Mouse (Mus musculus) monocyte, adult 2 months (primary cell): ENCODE measurements at regions not wholly inside any gene's neighbourhood (a gene's known extent, or its start where the extent isn't known, plus 50 kb on each side); places are given as distances from the start of the nearest gene placed in this dataset.

Source experiments
- DNase-seq, 2 experiments: peaks; one replicate each; pipeline ENCODE4 v3.0.0; 2022; ENCODE audit warnings: low spot score in 2 of 2, low read depth in 1 of 2

DNA sequence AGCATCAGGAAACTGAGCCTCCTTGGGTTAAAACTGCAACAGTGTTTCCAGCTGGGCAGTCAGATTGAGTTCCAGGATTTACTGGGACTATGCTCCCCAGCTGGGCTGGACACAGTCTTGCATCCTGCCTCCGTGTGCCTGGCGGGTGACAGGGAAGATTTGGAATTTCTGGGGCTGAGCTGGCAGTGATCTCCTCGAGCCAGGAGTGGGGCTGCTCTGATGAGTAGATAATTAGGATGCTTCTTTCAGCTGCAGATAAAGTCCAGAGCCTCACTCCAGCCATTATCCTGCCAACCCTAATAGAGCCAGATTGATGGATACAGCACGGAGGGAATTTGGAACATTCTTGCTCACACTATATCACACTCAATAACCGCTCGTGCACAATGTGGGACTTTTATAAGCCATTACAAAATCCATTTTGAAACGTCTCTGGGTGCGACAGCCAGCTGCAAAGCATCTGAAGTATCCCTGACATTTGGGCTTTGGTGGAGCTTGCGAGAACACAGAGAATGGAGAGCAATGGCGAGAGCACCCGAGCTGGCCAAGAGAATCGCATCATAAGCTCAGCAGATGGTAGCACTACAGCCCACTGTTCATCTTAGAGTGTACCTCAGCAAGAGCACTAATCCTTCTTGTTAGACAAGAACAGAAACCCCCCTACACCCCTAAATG is 311.6 kb upstream of the Klf4 start:
- DNase-seq, result no peak

DNA sequence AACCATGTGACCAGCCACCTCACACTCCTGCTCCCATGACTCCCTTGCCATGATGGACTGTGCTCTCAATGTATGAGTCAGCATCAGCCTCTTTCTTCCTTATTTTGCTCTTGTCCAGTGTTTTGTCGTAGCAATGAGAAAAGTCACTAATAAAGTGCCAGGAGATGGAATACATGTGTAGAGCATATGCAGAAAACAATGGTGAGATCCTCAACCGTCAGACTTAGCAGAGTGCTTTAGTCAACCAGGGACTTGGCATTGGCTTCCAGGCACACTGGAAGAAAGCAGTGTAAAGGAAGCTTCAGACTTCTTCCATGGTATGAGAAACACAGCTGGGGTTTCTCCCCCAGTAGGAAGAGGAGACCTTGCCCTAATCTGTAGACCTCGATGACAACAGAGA is 306.3 kb upstream of the Klf4 start:
- no peak for DNase-seq

DNA sequence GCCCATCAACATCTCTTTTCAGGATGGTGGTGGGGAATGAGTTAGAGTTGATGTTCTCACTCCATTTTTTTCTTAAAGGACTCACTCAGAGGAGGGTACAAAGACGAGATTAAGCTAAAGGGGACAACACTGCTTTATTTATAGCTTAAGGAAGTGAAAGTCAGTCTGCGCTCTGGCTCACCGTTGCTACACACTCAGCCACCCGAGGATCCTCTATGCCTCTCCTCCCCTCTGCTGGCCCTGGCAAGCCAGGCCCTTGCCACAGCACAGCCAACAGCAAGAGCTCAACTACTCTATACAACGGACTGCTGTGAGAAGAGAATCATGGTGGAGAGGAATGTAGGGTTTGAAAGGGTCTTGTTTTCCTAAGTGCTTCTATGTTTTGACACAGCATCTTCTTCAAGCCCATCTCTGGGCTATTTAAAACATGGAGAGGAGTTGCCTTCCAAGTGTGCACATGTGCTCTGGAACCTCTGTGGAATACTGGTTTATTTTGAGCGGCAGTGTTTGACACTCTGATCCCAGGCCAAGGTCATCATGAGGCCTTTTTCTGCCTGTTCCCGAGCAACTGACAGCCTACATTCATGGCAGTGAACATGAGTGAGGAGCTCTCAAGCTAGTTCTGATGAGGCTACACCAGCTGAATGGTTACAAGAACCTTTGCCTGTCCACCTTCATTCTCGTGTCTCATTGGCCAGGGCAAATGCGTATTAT is 291.9 kb upstream of the Klf4 start:
- peak; percentile 65 to 71 for DNase-seq

DNA sequence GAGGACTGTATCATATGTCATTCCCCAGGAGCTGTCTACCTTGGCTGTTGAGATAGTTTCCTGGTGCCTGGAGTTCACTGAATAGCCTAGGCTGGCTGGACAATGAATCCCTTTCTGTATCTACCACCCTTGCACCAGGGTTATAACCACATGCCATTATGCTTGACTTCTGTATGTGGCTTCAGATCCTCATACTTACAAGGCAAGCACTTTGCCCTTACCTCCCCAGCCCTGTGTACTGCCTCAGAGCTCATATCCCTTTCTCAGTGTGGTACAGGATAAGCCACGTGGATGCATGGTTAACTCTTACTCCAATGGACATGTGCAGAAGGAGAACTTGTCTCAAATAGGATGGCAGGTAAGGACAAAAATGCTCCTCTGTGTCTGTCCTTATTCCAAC is 291.3 kb upstream of the Klf4 start:
- no peak for DNase-seq

DNA sequence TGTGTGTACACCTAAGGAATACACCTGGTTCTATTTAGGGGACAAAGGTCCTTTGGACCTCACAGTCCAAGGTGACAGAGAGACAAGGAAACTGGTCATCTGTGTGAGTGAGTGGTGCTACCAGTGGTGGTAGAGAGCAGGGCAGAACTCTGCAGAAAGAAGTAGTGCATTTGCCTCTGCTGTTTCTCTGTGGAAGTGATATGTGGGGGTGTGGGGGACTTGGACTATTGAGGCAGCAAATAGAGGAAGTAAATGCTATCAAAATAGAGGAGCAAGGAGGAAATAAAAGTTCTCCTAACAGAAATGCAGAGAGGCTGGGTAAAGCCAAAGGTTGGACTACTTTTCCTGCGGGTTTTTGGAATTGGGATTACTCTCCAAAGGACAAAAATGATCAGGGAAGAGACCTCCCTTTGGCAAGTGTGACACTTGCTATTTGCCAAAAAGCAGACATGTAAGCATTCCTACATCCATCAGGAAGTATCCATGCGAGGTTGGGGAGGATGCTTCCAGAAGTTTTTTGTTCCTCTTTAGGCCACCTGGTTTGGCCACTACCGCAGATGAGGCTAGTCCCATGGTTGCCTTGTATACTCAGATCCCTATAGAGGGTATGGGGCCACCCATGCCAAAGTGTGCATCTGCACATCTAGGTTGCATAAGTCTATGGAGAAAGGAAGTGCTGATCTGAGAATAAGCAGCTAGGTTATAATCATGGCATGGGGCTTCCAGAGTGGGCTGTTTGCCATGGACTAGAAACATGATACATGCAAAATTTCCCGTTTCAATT is 285.0 kb upstream of the Klf4 start:
- DNase-seq, result no peak

DNA sequence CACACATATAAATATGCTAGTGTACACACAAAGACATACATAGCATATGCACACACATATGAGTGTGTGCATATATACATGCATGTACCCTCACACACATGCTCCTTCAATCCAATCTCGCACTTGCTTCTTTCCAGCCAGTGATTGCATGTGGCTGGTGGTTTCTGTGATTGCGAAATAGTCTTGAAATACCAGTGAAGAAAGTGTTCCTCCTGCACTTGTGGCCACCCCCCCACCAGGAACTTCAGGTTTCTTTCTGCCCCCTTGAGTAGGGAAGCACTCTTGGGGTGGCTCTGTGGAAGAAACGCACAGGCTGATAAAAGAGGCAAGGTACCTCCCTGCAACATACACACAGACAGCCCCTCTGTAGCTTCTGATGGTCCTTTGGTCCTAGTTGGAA is 283.6 kb upstream of the Klf4 start:
- peak; percentile 45 to 54 for DNase-seq

DNA sequence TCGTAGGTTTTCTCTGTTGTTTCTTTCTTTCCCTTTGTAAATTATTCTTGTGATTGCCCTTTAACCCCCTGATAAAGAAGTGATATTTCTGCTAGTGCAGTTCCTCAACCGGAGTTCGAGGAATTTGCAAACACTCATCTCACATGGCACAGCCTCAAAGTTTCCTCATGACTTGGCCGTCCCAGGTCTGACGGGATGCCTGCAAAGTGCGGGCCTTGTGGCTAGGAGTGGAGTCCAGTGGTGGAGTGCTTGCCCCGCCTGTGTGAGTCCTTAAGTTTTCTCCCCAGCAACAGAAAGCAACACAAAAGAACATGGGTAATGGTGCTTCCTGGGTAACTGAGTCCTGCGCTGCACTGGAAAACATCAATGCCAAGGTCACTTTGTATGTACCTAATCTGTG is 280.6 kb upstream of the Klf4 start:
- no peak for DNase-seq

DNA sequence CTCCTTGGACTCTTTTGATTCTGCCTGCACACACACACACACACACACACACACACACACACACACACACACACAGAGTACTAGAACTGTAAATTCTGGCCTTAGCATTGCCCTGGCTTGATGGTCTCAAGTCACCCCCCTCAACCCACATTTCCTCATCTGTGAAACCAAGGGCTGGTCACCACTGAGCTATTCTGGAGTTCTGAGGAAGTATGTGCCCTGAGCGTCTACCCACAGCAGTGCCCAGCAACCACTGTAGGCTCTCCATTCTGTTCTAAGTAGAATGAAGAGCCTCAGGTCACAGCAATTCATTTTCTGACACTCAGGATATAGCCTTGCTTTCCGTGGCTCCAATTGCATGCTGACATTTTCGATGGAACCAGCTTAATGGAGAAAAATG is 279.4 kb upstream of the Klf4 start:
- DNase-seq, result no peak

DNA sequence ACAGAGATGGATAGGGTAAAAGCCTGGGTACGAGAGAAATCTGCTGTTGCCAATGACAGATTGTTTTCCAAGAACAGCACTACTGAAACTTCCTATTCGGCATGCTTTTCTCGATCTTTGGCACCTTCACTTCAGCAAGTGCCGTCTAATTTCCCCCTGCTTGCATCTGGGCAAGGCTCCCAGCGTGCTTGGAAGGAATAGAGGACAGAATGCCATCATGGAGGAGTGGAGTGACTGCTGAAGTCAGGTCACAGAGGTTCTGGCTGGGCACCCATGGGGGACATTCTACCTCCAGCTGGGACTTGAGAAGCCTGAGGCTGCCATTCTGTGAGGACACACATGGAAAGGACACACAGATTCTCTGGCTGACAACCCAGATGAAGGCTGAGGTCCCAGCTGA is 276.2 kb upstream of the Klf4 start:
- DNase-seq, result no peak

DNA sequence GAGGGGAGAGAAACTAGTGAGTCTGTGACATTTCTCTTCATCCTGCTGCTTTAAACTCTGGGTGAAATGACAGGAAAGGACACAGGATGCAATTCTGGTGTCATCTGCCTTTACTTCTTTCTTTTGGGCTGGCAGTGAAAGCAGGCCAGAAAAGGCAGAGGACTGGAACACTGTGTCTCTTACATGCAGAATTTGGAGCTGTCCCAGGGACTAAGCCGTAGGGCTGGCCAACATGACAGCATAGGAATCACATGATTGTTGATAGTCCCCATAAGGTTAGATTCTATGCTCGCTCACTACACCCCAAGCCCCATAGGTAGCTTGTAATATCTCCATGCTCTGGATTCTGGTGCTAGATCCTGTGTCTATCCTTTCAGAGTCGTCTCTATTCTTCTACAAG is 274.5 kb upstream of the Klf4 start:
- DNase-seq, result no peak

DNA sequence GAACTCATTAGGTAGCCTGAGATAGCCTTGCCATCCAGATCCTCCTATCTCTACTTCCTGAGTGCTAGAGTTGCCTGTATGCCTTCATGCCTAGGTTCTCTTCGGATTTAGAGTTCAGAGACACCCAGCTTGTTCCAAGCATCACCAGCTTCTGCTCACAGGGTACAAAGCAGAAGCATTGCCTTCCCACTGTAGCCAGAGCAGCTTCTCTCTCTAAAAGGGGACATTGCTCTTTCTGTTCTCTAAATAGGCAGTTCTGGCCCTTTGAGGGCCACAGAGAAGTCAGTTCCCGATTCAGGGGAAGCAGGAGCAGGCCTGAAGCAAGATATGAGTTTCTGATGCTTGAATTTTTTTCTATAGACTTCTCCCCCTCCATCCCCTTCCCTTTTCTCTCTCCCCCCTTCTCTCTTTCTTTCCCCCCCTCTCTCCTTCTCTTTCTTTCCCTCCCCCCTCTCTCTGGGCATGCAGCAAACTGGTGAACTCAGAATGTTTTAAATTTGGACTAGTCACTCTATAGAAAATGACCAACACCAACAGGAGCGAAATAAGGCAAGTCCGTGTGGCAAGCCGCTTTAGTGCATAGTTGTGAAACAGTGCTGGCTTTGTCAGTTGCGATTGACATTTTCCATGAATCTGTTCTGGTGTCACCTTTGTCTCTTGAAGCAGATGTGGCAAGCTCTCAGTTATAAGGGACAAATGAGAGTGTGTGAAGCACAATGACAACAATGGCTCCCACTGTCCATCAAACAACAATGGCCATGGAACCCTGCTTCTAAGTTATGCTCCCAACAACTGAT is 273.2 kb upstream of the Klf4 start:
- DNase-seq, result peak; percentile 38 to 44

DNA sequence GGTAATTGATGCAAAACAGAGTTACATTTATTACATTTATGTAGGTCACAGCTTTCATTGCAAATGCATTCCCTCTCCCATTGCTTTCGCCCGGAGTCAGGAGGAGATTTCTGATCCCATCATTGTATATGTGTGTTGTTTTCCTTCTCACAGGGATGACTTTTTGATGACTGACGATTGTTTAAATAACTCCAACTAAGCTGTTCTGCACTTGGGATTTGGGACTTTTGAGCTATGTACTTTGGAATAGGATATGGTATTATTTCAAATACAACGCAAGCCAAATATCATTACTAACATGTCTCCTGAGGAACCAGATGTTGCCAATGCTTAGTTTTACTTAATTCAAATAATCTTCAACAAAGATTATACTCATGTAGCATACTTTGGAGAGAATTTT is 269.8 kb upstream of the Klf4 start:
- DNase-seq, result no peak

DNA sequence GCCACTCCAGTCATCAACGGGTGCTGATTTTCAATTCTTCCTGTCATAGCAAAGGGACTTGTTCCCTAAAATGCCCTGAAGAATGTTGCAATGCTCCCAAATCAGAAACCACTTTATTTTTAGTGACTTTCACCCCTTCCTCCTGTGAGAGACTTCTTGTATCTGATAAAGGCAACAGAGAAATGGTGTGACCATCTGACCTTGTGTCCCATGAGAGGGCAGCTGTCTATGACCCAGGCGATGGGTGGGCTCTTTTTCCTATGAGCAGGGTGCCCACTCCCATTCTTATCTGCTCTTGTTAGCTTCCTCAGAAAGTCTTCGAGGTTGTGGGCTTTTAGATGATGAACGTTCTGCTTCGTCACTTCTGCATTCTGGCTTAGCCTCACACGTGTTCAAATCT is 265.8 kb upstream of the Klf4 start:
- DNase-seq, result peak; percentile 34 to 55

DNA sequence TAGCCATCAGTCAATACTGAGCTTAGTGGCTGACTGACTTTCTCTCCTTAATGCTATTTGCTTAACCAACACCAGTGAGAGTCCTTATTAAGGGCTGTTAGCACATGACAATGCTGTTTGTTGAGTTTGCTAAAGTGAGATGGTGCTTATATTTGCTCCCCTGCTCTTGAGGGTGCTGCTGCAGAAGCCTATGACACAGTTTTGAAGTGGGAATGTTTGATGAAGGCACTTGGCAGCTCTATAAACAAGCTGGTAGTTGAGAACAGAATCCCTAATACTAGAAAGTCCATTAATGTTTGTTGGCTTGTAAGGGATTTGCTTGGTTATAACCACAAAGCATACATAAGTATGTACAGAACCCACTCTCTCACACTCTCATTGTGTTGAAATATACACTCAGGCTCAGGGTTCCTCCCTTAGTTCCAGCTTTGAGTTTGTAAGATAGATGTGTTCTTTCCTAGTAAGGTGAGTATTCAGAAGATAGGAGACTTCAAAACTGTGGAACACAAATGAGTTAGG is 249.1 kb upstream of the Klf4 start:
- DNase-seq, result no peak

DNA sequence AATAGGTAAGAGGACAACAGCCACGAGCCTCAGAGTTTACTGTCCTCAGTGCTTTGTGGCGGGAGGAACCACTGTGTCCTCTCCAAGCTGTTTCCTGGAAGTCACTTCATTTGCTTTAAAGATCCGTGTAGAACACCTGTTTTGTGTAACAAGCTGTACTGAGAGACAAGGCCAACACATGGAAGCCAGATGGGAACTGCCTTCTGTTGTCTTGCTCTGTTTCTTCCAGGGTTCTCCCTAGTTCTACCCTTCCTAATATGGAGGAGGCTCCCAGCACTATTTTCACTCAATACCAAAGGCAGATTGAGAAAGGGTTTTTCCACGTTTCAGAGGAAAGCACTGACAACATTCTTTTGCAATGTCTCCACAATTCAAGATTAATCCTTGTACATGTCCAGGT is 247.3 kb upstream of the Klf4 start:
- DNase-seq, result no peak

DNA sequence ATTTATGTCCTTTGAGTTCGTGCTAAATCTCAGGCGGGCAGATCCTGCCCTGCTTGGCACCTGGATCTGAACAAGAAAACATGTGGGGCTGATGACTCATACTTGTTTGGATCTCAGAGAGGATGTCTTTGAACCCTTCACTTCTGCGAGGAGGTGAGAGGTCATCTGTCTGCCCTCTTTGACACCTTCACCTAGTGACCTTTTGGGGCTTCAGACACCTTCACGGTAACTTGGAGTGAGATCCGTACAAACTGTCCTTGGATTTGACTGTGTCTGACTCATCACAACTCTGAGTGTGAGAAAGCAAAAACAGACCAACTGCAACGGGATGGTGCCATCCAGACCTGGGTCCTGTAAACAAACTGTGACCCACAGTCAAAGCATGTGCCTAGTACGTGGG is 243.6 kb upstream of the Klf4 start:
- DNase-seq, result no peak

DNA sequence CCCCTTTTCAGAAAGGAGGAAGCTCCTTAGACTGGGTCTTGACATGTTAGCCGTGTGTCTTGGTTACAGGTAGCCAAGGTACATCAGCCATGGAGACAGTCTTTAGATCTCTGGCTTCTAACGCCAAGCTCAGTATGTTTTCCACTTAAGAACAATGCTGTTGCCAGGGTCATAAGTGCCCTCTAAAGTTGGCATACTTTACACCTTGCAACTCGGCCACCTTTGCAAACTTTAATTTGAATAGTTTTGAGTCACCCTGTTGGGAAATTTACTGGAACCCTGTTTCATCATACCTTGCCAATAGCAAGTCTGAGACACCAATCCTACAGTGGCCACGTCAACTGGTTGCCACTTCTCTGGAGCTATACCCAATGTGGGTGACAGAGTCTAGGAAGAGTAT is 242.3 kb upstream of the Klf4 start:
- DNase-seq, result no peak

DNA sequence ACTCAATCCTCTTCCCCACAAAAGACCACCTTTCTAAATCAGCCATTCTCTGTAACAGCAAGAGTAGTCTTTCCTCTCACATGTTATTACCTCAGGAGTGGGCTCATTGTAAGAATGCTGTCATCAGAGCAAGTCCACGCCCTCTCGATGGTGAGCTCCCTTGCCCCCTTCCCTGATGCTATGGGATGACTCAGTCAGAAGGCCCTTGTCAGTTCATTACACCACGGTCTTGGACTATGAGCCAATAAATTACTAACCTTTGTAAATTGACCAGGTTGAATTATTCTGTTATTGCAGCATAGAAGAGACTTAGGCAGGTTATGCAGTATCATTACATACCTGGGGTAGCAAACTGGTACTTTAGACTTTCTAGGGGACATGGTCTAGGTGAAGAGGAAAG is 237.4 kb upstream of the Klf4 start:
- no peak for DNase-seq

DNA sequence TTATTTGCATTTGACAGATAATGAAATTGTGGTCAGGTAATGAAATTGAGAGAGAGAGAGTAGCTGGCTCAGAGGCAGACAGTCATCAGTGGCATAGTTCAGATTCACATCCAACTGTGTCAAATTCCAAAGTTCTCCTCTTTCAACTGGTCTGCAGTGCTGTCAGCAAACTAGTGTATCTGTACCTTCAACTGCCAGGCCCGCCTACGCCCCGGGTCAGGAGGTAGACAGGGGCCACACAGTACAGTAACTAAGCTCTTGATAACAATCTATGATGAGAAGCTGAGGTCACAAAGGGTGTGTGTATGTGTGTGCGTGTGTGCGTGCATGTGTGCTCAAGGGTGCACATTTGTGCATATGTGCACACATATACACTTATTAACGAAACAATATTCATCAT is 236.1 kb upstream of the Klf4 start:
- DNase-seq, result no peak

DNA sequence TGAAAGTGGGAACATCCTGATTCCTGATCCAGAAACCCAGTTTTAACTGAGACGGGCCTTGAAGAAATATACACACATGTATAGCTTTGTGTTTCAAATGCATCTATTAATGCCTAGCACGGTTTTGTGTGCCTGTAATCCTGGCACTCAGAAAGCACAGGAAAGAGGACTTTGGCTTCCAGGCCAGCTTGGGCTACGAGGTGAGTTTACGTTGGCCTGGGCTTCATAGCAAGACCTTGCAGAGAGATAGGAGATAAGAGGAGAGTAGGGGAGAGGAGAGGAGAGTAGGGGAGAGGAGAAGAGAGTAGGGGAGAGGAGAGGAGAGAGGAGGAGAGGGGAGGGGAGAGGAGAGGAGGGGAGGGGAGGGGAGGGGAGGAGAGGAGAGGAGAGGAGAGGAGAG is 234.9 kb upstream of the Klf4 start:
- no peak for DNase-seq

DNA sequence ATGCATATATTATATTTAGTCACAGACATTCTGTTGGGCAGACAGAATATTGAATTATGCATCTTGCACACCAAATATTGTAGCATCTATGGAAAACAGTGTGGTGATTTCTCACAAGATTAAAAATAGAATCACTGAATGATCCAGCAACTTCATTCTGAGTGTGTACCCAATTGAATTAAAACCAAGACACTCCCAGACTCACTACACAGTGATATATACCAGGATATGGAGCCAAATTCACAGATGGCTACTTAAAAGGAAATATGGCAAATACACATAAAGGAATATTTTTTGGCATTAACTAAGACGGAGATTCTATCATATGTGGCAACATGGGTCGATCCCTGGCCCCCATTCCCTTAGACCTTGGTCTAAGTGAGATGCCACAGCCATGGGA is 233.5 kb upstream of the Klf4 start:
- no peak for DNase-seq
